Mouse (Mus musculus): ENCODE results near the gene Mum1. TPM values are rescaled to one million over a fixed set of nuclear protein-coding genes. Genes with fewer than 3 reads are reported as not detected.
A peak's percentile ranks its signal among the peaks of the same experiment; 100 is the strongest.

The Mum1 gene
- total RNA-seq (2021): 10 to 100 TPM; 11.4 to 14.2 TPM
- long read RNA-seq, experiment 1, transcript Mum1-201 (14 exons, 2,640 nt): major isoform, 5 of 16 reads
- long read RNA-seq, experiment 1, partial matches to known transcripts: 5 of 16 reads
- long read RNA-seq, experiment 1, other reads (novel, unspliced or antisense): 5 of 16 reads
- long read RNA-seq, experiment 2, partial matches to known transcripts: 4 of 9 reads
- long read RNA-seq, experiment 2, other reads (novel, unspliced or antisense): 2 of 9 reads

GRCm38 (mm10) chr10:80226416-80227165, at the start of gene Mum1:
Mum1 (plus strand) TSS chr10:80226434.
- DNase-seq: peak; percentile 98 to 100

GRCm38 (mm10) chr10:80177441-80178279, 48.6 kb upstream of the Mum1 start:
- DNase-seq: no peak

- DNase-seq: peak in 1 of 2 experiments; percentile 39
Observed at GRCm38 (mm10) chr10:80179068-80180051, 46.9 kb upstream of the Mum1 start, which contains the start of gene Efna2. Efna2 (plus strand) TSS chr10:80179482.

GRCm38 (mm10) chr10:80180288-80180687, 45.9 kb upstream of the Mum1 start:
- no peak for DNase-seq

- DNase-seq: no peak
Observed at GRCm38 (mm10) chr10:80180823-80181222, 45.4 kb upstream of the Mum1 start.

GRCm38 (mm10) chr10:80182547-80182946, 43.7 kb upstream of the Mum1 start:
- no peak for DNase-seq

- DNase-seq: no peak
Observed at GRCm38 (mm10) chr10:80186649-80187048, 39.6 kb upstream of the Mum1 start.

GRCm38 (mm10) chr10:80187739-80188138, 38.5 kb upstream of the Mum1 start:
- DNase-seq: no peak

GRCm38 (mm10) chr10:80188453-80189024, 37.7 kb upstream of the Mum1 start:
- no peak for DNase-seq

- no peak for DNase-seq
Observed at GRCm38 (mm10) chr10:80189999-80190398, 36.2 kb upstream of the Mum1 start.

GRCm38 (mm10) chr10:80190491-80191051, 35.7 kb upstream of the Mum1 start:
- DNase-seq: peak in 1 of 2 experiments; percentile 51

- DNase-seq: no peak
Observed at GRCm38 (mm10) chr10:80193976-80194375, 32.3 kb upstream of the Mum1 start.

GRCm38 (mm10) chr10:80194441-80194840, 31.8 kb upstream of the Mum1 start:
- DNase-seq: no peak

GRCm38 (mm10) chr10:80196167-80196566, 30.1 kb upstream of the Mum1 start:
- DNase-seq: no peak

- no peak for DNase-seq
Observed at GRCm38 (mm10) chr10:80196778-80197581, 29.3 kb upstream of the Mum1 start.

- DNase-seq: peak; percentile 88 to 89
Observed at GRCm38 (mm10) chr10:80199440-80200008, 26.7 kb upstream of the Mum1 start.

- DNase-seq: no peak
Observed at GRCm38 (mm10) chr10:80200485-80200884, 25.7 kb upstream of the Mum1 start.

GRCm38 (mm10) chr10:80204055-80204454, 22.2 kb upstream of the Mum1 start:
- DNase-seq: no peak

- no peak for DNase-seq
Observed at GRCm38 (mm10) chr10:80207201-80207600, 19.0 kb upstream of the Mum1 start.

All from heart, adult 18-20 months (tissue).